Mouse (Mus musculus): Measurements from ENCODE around the gene P2rx7. TPM values are rescaled to one million over a fixed set of nuclear protein-coding genes. Genes with fewer than 3 reads are reported as not detected.
A peak's percentile ranks its signal among the peaks of the same experiment; 100 is the strongest.

Gene P2rx7
- polyA plus RNA-seq, 1 experiment from 2014 or later: 0.04 TPM

DNA sequence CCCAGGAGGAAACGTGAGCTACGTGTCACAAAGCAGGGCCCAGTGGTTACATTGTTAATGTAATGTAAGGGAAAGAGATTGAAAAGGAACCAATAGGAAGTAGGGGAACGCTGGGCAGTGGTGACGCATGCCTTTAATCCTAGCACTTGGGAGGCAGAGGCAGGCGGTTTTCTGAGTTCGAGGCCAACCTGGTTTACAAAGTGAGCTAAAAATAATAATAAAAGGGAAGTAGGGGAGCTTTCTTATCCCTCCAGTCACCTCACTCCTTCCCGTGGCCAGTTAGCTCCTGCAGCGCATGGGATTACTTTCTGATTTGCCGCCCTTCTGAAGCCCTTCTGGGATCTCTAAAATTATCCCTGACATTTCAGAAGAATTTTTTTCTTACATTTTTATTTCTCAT lies 19.9 kb upstream of the P2rx7 start:
- no peak for TF ChIP-seq CTCF (IDR thresholded peaks at IDR 0.05)
- ChIA-PET POLR2A (interaction anchor here (0.6 kb wide), 1 partner anchor 75 kb away, joined by 3 read pairs; no protein-coding TSS in a partner anchor), CTCF (interaction anchor here (0.6 to 1.5 kb wide), 2 partner anchors 77 to 198 kb away, joined by 3 to 6 read pairs; no protein-coding TSS in a partner anchor)
- in situ Hi-C loops (cut with MboI; ENCODE audit: low pct_unique_long_range_greater_than_20kb): loop anchor here (10.0 kb wide), 1 partner anchor 179 kb away; no protein-coding TSS in a partner anchor
- DNase-seq (ENCODE audit: low read depth, low spot score) (no peak), ATAC-seq (no peak)
- no peaks in the 10 kb centered on the region for H3K27me3 ChIP-seq

DNA sequence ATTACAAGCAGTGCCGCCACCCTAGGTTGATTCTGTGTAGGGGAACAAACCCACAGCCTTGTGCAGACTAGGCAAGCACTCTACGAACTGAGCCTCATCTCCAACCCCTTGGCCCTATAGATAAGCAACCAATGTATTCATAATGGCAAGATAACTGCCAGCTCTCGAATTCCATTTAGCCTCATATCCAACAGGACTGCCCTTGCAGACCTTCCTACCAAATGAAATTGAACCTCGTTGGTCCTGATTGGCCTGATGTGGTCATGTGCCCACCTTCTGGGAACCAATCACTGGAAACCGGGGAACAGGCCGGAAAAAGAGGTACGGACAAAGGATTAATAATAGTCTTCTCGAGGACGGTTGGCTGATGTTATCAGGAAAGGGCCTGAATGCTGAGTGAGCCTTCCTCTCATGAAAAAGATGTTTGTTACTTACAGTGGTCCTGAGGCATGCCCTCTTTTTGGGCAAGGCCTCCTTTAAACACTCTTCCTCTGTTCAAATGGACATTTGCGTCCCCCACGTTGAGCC lies 18.7 kb upstream of the P2rx7 start:
- no peaks in the 10 kb centered on the region for H3K27me3 ChIP-seq
- TF ChIP-seq CTCF (IDR thresholded peaks at IDR 0.05): no peak
- CTCF ChIA-PET: no interaction called here
- POLR2A ChIA-PET: no interaction called here
- ATAC-seq (no peak), DNase-seq (ENCODE audit: low read depth, low spot score) (no peak)
- in situ Hi-C loops (cut with MboI; ENCODE audit: low pct_unique_long_range_greater_than_20kb): loop anchor here (5.0 to 10.0 kb wide), 2 partner anchors 180 to 223 kb away; no protein-coding TSS in a partner anchor

DNA sequence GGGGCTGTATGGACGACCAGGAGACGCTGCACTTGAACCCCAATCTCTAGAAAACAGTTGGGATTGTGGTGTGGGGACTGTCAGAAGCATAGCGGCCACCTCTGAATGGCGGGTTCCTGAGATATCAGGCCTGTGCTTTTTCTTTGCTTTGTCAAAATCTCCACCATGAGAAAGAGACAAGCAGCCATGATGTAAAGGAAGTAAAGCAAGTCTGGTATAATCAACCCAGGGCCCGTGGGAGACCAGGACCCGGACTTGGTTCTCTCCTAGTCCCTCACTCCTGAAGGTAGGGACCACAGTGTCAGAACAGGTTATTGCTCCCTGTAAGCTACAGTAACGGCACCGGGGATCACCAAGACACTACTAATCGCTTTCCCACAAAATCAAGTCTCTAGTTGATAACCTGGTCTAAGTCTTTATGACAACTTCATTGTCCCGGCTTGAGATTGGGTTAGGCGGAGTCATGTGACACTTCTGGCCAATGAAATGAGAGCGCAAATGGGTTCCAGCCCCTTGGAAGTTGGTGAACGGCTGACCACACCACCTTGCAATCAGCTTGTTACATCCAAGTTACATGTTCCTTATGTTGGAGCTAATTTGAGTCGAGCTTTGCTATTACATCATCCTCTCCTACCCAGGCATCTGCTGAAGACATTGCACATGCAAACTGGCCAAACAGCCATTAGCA lies 18.0 kb upstream of the P2rx7 start:
- ATAC-seq (no peak), DNase-seq (ENCODE audit: low read depth, low spot score) (no peak)
- ChIA-PET POLR2A (no interaction called here), CTCF (no interaction called here)
- in situ Hi-C loops (cut with MboI; ENCODE audit: low pct_unique_long_range_greater_than_20kb): loop anchor here (5.0 to 10.0 kb wide), 2 partner anchors 181 to 223 kb away; no protein-coding TSS in a partner anchor
- H3K27me3 ChIP-seq: no peaks in the 10 kb centered on the region
- TF ChIP-seq CTCF (IDR thresholded peaks at IDR 0.05): no peak

DNA sequence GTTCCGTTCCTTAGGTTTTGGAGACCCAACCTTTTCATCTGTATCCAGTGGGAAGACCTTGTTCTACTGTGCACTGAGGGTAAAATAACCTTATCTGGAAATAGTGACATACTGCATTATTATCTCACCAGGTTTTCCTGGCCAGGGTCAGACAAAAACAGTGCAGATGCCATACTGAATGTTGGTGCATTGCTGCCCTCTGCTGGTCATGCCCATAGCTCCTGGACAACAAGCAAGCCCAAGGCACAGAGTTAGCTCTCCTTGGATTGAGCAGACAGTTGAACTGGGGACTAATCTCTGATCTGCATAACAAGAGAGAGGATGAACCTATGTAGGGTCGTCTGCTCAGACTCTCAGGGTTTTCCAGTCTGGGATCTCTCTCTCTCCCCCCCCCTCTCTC lies 16.5 kb upstream of the P2rx7 start:
- CTCF ChIA-PET: interaction anchor here (0.8 to 1.8 kb wide), 6 partner anchors 8 to 219 kb away, joined by 3 to 5 read pairs (median 4); no protein-coding TSS in a partner anchor
- H3K27me3 ChIP-seq: no peaks in the 10 kb centered on the region
- POLR2A ChIA-PET: interaction anchor here (0.6 kb wide), 1 partner anchor 198 kb away, joined by 3 read pairs; no protein-coding TSS in a partner anchor
- peak; percentile 97 for TF ChIP-seq CTCF (IDR thresholded peaks at IDR 0.05)
- no peak for DNase-seq (ENCODE audit: low read depth, low spot score)
- ATAC-seq: no peak
- in situ Hi-C loops (cut with MboI; ENCODE audit: low pct_unique_long_range_greater_than_20kb): loop anchor here (5.0 to 10.0 kb wide), 2 partner anchors 182 to 225 kb away; no protein-coding TSS in a partner anchor

DNA sequence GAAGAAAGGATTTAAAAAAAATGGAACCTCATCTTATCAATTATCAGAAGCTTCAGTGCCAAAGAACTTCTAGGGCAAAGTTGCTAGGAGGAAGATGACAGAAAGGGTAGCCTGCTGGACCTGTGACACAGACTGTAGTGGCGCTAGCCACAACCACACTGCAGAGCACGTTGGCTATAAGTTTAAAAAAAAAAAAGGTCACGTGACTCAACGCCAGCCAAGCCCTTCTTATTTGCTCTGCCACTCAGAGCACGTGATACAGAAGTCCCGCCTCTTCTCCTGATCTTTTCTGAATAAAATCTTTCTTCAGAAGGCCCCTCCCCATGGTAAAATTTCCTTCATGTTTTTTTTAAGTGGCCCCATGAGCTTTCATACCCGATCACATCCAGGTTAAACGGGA lies 8.5 kb upstream of the P2rx7 start:
- CTCF ChIA-PET: interaction anchor here (0.7 to 1.0 kb wide), 2 partner anchors 8 to 91 kb away, joined by 3 read pairs; no protein-coding TSS in a partner anchor
- no peaks in the 10 kb centered on the region for H3K27me3 ChIP-seq
- TF ChIP-seq CTCF (IDR thresholded peaks at IDR 0.05): no peak
- no peak for DNase-seq (ENCODE audit: low read depth, low spot score)
- in situ Hi-C loops (cut with MboI; ENCODE audit: low pct_unique_long_range_greater_than_20kb): no loop called here
- no peak for ATAC-seq
- POLR2A ChIA-PET: no interaction called here

DNA sequence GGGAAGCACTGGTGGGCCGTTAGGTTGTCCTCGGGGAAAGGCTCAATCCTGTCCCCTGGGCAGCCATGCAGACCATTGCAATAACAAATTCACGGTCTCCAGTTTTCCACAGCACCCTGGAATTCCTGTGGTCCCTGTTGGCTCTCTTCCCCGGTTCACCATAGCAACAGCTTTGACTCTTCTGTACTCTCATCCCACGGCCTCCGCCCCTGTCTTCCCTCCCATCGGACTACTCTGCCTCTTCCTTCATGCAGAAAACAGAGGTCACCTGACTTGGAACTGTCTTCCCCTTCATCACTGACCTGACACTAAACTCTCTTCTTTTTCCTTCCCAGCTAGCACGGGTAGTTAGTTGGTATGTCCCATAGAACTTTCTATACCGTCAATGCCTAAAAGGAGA lies 7.4 kb upstream of the P2rx7 start:
- no peaks in the 10 kb centered on the region for H3K27me3 ChIP-seq
- no peak for TF ChIP-seq CTCF (IDR thresholded peaks at IDR 0.05)
- DNase-seq (ENCODE audit: low read depth, low spot score): no peak
- POLR2A ChIA-PET: interaction anchor here (0.6 kb wide), 1 partner anchor 11 kb away, joined by 4 read pairs; no protein-coding TSS in a partner anchor
- in situ Hi-C loops (cut with MboI; ENCODE audit: low pct_unique_long_range_greater_than_20kb): no loop called here
- peak; percentile 70 for ATAC-seq
- CTCF ChIA-PET: interaction anchor here (0.6 kb wide), 1 partner anchor 27 kb away, joined by 3 read pairs; no protein-coding TSS in a partner anchor

DNA sequence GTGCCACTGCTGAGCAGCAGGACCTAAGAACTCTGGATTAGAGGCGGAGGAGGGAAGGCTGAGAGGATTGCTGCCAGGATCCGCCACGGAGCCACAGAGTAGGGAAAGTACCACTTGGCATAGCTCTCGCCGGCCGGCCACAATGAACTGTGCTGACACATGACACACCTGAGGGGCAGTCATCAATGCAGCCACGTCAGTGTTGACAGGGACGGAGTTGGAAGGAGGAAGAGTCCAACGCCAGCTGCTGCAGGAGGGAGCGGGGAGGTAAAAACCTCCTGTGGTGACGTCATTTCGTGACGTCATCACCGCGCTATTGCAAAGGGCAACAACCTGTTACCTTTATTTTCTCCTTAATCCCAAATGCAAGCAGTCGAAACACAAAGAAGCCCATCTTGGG lies 6.8 kb upstream of the P2rx7 start:
- CTCF ChIA-PET: interaction anchor here (1.1 kb wide), 1 partner anchor 45 kb away, joined by 3 read pairs; no protein-coding TSS in a partner anchor
- TF ChIP-seq CTCF (IDR thresholded peaks at IDR 0.05): no peak
- no peak for DNase-seq (ENCODE audit: low read depth, low spot score)
- no peak for ATAC-seq
- H3K27me3 ChIP-seq: no peaks in the 10 kb centered on the region
- POLR2A ChIA-PET: interaction anchor here (0.6 kb wide), 1 partner anchor 10 kb away, joined by 4 read pairs; no protein-coding TSS in a partner anchor
- in situ Hi-C loops (cut with MboI; ENCODE audit: low pct_unique_long_range_greater_than_20kb): no loop called here

DNA sequence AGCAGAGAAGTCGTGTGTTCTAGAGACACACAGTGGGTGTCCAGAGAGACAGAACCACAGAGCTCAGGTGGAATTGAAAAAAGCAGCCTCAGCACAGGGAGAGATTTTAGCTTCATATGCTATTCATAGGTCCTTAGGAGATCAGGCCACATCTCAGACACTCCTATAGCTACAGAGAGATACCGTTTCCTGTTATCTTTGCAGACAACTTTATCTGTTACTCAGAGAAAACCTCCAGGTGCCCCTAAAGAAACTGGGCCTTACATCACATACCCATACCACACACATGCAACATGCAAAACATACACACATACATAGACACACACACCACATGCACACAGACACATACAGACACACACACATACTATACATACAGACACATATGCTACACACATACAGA lies 5.4 kb upstream of the P2rx7 start:
- CTCF ChIA-PET: interaction anchor here (0.9 kb wide), 1 partner anchor 11 kb away, joined by 3 read pairs; no protein-coding TSS in a partner anchor
- ATAC-seq (no peak), DNase-seq (ENCODE audit: low read depth, low spot score) (no peak)
- in situ Hi-C loops (cut with MboI; ENCODE audit: low pct_unique_long_range_greater_than_20kb): no loop called here
- POLR2A ChIA-PET: no interaction called here
- no peaks in the 10 kb centered on the region for H3K27me3 ChIP-seq
- TF ChIP-seq CTCF (IDR thresholded peaks at IDR 0.05): no peak

DNA sequence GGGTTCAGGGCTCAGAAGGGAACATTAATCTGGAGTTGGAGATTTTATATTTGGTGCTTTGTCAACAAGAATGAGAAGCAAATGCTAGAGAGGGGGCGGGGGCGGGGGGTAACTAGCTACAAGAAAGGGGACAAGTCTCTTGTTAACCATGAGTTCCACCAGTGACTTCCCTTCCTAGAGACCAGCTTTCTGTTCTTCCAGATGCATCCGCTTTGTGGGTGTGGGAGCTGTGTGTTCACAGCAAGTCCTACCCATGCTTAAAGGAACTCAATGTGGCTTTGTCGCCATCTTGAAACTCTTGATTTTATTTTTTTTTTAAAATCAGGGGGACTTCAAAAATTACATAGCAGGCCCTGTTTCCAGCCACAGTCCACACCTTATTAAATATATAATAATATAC lies 4.2 kb upstream of the P2rx7 start:
- no peaks in the 10 kb centered on the region for H3K27me3 ChIP-seq
- TF ChIP-seq CTCF (IDR thresholded peaks at IDR 0.05): no peak
- ChIA-PET CTCF (no interaction called here), POLR2A (no interaction called here)
- ATAC-seq (no peak), DNase-seq (ENCODE audit: low read depth, low spot score) (no peak)
- in situ Hi-C loops (cut with MboI; ENCODE audit: low pct_unique_long_range_greater_than_20kb): no loop called here

DNA sequence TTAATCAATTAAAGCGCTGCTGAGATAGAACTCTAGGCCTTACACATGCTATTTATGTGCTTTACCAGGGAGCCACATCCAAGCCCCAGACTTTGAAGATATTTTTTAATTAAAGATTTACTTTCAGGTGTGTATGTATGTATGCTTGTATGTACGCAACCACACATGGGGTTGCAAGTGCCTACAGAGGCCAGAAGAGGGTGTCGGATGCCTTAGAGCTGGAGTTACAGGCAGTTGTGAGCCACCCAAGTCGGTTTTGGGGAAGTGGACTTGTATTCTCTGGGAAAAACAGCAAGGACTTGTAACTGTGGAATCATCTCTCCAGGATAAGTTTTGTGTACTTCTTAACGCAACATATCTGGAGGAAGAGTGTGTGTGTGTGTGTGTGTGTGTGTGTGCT lies 3.7 kb upstream of the P2rx7 start:
- in situ Hi-C loops (cut with MboI; ENCODE audit: low pct_unique_long_range_greater_than_20kb): no loop called here
- DNase-seq (ENCODE audit: low read depth, low spot score) (no peak), ATAC-seq (no peak)
- H3K27me3 ChIP-seq: no peaks in the 10 kb centered on the region
- ChIA-PET POLR2A (no interaction called here), CTCF (no interaction called here)
- no peak for TF ChIP-seq CTCF (IDR thresholded peaks at IDR 0.05)

DNA sequence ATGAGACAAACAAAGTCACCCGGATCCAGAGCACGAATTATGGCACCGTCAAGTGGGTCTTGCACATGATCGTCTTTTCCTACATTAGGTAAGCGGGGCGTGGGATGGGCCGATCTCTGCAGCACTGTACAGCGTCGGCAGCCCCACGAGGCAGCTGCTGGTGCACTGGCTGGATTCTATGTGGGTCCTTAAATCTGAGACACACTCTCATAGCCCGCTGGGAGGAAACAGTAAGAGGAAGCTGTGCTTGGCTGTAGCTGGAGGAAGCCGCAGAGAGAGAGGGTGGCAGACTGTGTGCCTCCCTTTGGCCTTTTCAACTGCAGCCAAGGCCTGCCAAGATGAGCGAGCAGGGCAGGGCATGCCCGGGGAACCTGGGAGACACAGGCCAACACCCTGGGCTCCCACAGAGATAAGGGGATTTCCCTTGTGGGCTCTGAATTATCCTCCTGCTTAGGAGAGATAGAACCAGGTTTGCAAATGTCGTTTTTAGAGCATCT lies 448 bp downstream of the P2rx7 start:
- in situ Hi-C loops (cut with MboI; ENCODE audit: low pct_unique_long_range_greater_than_20kb): no loop called here
- POLR2A ChIA-PET: no interaction called here

More for the DNA sequence above, 448 bp downstream of the P2rx7 start:
- CTCF ChIA-PET: no interaction called here
- DNase-seq (ENCODE audit: low read depth, low spot score) (no peak), ATAC-seq (no peak)
- no peak for TF ChIP-seq CTCF (IDR thresholded peaks at IDR 0.05)
- no peaks in the 10 kb centered on the region for H3K27me3 ChIP-seq
